Mouse (Mus musculus) MEL (cell line): ENCODE measurements around the gene Epb41l2. TPM values are rescaled to one million over a fixed set of nuclear protein-coding genes. Genes with fewer than 3 reads are reported as not detected.

Experiments used
- DNase-seq: peaks from one replicate; pipeline ENCODE4 v3.0.0; 2011; ENCODE audit warnings: low read depth, low spot score
- H3K27ac ChIP-seq: 2 replicates; pipeline ENCODE4 v1.5.1; 2012; ENCODE audit warnings: low read depth, mild to moderate bottlenecking, control low read depth, low read length, moderate library complexity; ENCODE audit not compliant: control insufficient read depth
- H3K27me3 ChIP-seq, 2 experiments: fragments of 150-350 bp in 1 of 2; sonication (generic) in 1 of 2; 2 replicates each; pipeline ENCODE4 v1.6.1; 2012; ENCODE audit warnings: low read length in 2 of 2, mild to moderate bottlenecking in 2 of 2, improper control_type of control experiment in 1 of 2, moderate library complexity in 1 of 2; ENCODE audit not compliant: insufficient read depth in 2 of 2, control insufficient read depth in 1 of 2
- H3K36me3 ChIP-seq, 2 experiments: 2 replicates each; pipeline ENCODE4 v1.6.1; 2012 to 2014; ENCODE audit warnings: low read length in 2 of 2, improper control_type of control experiment in 1 of 2, inconsistent platforms in 1 of 2, mild to moderate bottlenecking in 1 of 2; ENCODE audit not compliant: insufficient read depth in 2 of 2, control insufficient read depth in 1 of 2
- H3K4me1 ChIP-seq, 2 experiments: fragments of 150-350 bp in 1 of 2; sonication (generic) in 1 of 2; 2 replicates each; pipeline ENCODE4 v1.6.1; 2012; ENCODE audit warnings: low read length in 2 of 2, improper control_type of control experiment in 1 of 2, mild to moderate bottlenecking in 1 of 2; ENCODE audit not compliant: insufficient read depth in 2 of 2, control insufficient read depth in 1 of 2
- H3K4me3 ChIP-seq, 2 experiments: fragments of 150-350 bp in 1 of 2; sonication (generic) in 1 of 2; 2 replicates each; pipeline ENCODE4 v1.5.1; 2012; ENCODE audit warnings: low read depth in 2 of 2, low read length in 2 of 2, mild to moderate bottlenecking in 2 of 2, moderate library complexity in 2 of 2, control low read depth in 1 of 2, improper control_type of control experiment in 1 of 2; ENCODE audit not compliant: control insufficient read depth in 1 of 2, insufficient read depth in 1 of 2
- H3K79me2 ChIP-seq: 2 replicates; pipeline ENCODE4 v1.6.1; 2012; ENCODE audit warnings: mild to moderate bottlenecking, low read length, moderate library complexity; ENCODE audit not compliant: control insufficient read depth, poor library complexity, insufficient read depth
- H3K9ac ChIP-seq: 2 replicates; pipeline ENCODE4 v1.6.1; 2012; ENCODE audit warnings: low read depth, mild to moderate bottlenecking, control low read depth, low read length, moderate library complexity; ENCODE audit not compliant: control insufficient read depth, poor library complexity, severe bottlenecking
- H3K9me3 ChIP-seq: fragments of 150-350 bp; sonication (generic); replicated peaks from 2 replicates; pipeline ENCODE4 v1.6.1; 2012; ENCODE audit warnings: mild to moderate bottlenecking, low read length, improper control_type of control experiment, moderate library complexity; ENCODE audit not compliant: insufficient read depth
- BHLHE40 ChIP-seq: IDR thresholded peaks from 2 replicates; pipeline ENCODE4 v1.6.1; 2012; ENCODE audit warnings: low read depth, mild to moderate bottlenecking, inconsistent platforms, low read length, improper control_type of control experiment, borderline replicate concordance
- CHD1 ChIP-seq: IDR thresholded peaks from 2 replicates; pipeline ENCODE4 v1.6.1; 2012; ENCODE audit warnings: low read depth, mild to moderate bottlenecking, inconsistent platforms, low read length, improper control_type of control experiment
- CHD2 ChIP-seq: IDR thresholded peaks from 2 replicates; pipeline ENCODE4 v1.6.1; 2011; ENCODE audit warnings: low read length, improper control_type of control experiment
- E2F4 ChIP-seq: IDR thresholded peaks from 2 replicates; pipeline ENCODE4 v1.6.1; 2011; ENCODE audit warnings: low read depth, low read length, improper control_type of control experiment, borderline replicate concordance
- EP300 ChIP-seq, 2 experiments: IDR thresholded peaks; 2 replicates each; pipeline ENCODE4 v1.6.1; 2011; ENCODE audit warnings: improper control_type of control experiment in 2 of 2, low read length in 2 of 2, low read depth in 1 of 2, mild to moderate bottlenecking in 1 of 2
- ETS1 ChIP-seq: IDR thresholded peaks from 2 replicates; pipeline ENCODE4 v1.6.1; 2012; ENCODE audit warnings: low read depth, mild to moderate bottlenecking, inconsistent platforms, low read length, improper control_type of control experiment, moderate library complexity
- GABPA ChIP-seq: IDR thresholded peaks from 2 replicates; pipeline ENCODE4 v1.6.1; 2012; ENCODE audit warnings: low read depth, mild to moderate bottlenecking, inconsistent platforms, low read length, improper control_type of control experiment, moderate library complexity
- HCFC1 ChIP-seq: IDR thresholded peaks from 2 replicates; pipeline ENCODE4 v1.6.1; 2012; ENCODE audit warnings: low read depth, mild to moderate bottlenecking, inconsistent platforms, low read length, improper control_type of control experiment, moderate library complexity
- KAT2A ChIP-seq: conservative IDR thresholded peaks from 2 replicates; pipeline ENCODE4 v1.6.1; 2012; ENCODE audit warnings: low read depth, low read length, improper control_type of control experiment, inconsistent platforms
- MEF2A ChIP-seq: IDR thresholded peaks from 2 replicates; pipeline ENCODE4 v1.6.1; 2014; ENCODE audit warnings: low read depth, mild to moderate bottlenecking, inconsistent platforms, low read length, improper control_type of control experiment; ENCODE audit not compliant: poor library complexity, insufficient replicate concordance, severe bottlenecking; ENCODE audit errors: extremely low read depth
- POLR2A ChIP-seq, 2 experiments: IDR thresholded peaks; 2 replicates each; pipeline ENCODE4 v1.6.1; 2011 to 2012; ENCODE audit warnings: low read length in 2 of 2, mild to moderate bottlenecking in 2 of 2, control low read depth in 1 of 2, improper control_type of control experiment in 1 of 2, low read depth in 1 of 2, moderate library complexity in 1 of 2; ENCODE audit not compliant: control insufficient read depth in 1 of 2, insufficient read depth in 1 of 2, poor library complexity in 1 of 2
- POLR2AphosphoS5 ChIP-seq: IDR thresholded peaks from 2 replicates; pipeline ENCODE4 v1.6.1; 2012; ENCODE audit warnings: low read depth, borderline replicate concordance, mild to moderate bottlenecking, inconsistent platforms, low read length, moderate library complexity, mixed read lengths
- RAD21 ChIP-seq: IDR thresholded peaks from 2 replicates; pipeline ENCODE4 v1.6.1; 2011; ENCODE audit warnings: mild to moderate bottlenecking, low read depth, low read length, improper control_type of control experiment
- RCOR1 ChIP-seq: IDR thresholded peaks from 2 replicates; pipeline ENCODE4 v1.6.1; 2012; ENCODE audit warnings: low read depth, mild to moderate bottlenecking, inconsistent platforms, low read length, improper control_type of control experiment
- TBP ChIP-seq: IDR thresholded peaks from 2 replicates; pipeline ENCODE4 v1.8.0; 2011; ENCODE audit warnings: low read depth, low read length, improper control_type of control experiment
- USF1 ChIP-seq: IDR thresholded peaks from 2 replicates; pipeline ENCODE4 v1.6.1; 2014; ENCODE audit warnings: low read depth, mild to moderate bottlenecking, inconsistent platforms, low read length, improper control_type of control experiment, moderate library complexity
- USF2 ChIP-seq, 2 experiments: IDR thresholded peaks; 2 replicates each; pipeline ENCODE4 v1.6.1; 2011 to 2012; ENCODE audit warnings: improper control_type of control experiment in 2 of 2, low read length in 2 of 2, borderline replicate concordance in 1 of 2, inconsistent platforms in 1 of 2, low read depth in 1 of 2, mild to moderate bottlenecking in 1 of 2; ENCODE audit not compliant: insufficient read depth in 1 of 2
- ZKSCAN1 ChIP-seq: IDR thresholded peaks from 2 replicates; pipeline ENCODE4 v1.6.1; 2012; ENCODE audit warnings: low read depth, mild to moderate bottlenecking, inconsistent platforms, low read length, improper control_type of control experiment, moderate library complexity
- ZNF384 ChIP-seq: IDR thresholded peaks from 2 replicates; pipeline ENCODE4 v1.6.1; 2012; ENCODE audit warnings: low read depth, mild to moderate bottlenecking, inconsistent platforms, low read length, improper control_type of control experiment
- polyA plus RNA-seq, 2 experiments: library from polyadenylated mRNA; stranded (reverse) in 1 of 2; unstranded in 1 of 2; fragments of >175 nt in 1 of 2; fragments of >200 nt in 1 of 2; gene quantifications; 2 replicates each; pipeline versions ENCODE4 v1.2.1 to v1.2.4; 2012; ENCODE audit warnings: low replicate concordance in 2 of 2, low read depth in 1 of 2; ENCODE audit not compliant: insufficient read length in 2 of 2, insufficient read depth in 1 of 2, missing spikeins in 1 of 2
- total RNA-seq: library from RNA; depleted of rRNA; stranded (reverse); fragments of 300-350 nt; gene quantifications from 2 replicates; pipeline ENCODE4 v1.2.3, GENCODE M21; 2012

The Epb41l2 gene
- total and polyA plus RNA-seq, 3 experiments, result 4.7 to 23.7 TPM; not detected in 1

DNA sequence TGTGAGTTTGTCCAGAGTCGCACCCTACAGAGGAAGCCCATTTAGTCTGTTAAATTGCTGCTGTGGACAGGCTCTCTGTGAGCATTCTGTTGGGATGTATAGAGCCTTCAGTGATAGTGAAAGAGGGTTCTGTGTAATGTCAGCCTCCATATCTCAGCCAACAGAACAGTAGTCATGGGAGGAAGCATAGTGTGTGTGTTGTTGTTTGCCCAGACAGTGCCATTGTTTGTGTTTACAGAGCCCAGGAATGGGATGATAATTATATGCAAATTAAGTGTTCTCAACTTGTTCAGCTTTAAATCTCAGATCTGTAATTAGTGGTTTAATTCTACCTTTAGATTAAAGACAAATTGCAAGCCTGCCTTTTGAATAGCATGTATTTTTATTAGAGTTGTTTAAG lies 102.2 kb downstream of the Epb41l2 start:
- no peak for DNase-seq
- H3K9ac ChIP-seq, result no peak overlapping the region
- no peak overlapping the region for H3K27ac ChIP-seq
- no peaks in the 10 kb centered on the region for H3K9me3 ChIP-seq
- no peaks in the 10 kb centered on the region for H3K4me1 ChIP-seq
- H3K79me2 ChIP-seq, result no peaks in the 10 kb centered on the region
- H3K4me3 ChIP-seq, result no peak overlapping the region
- H3K27me3 ChIP-seq, result no peaks in the 10 kb centered on the region
- TF ChIP-seq TBP (no peak), ZKSCAN1 (no peak), CHD1 (no peak), USF2 (IDR thresholded peaks at IDR 0.05; ENCODE audit: borderline replicate concordance in 1 of 2, insufficient read depth in 1 of 2, low read depth in 1 of 2, low read length in 2 of 2) (no peak), RCOR1 (no peak), MEF2A (no peak), ZNF384 (no peak), HCFC1 (no peak), USF1 (no peak), GABPA (no peak), BHLHE40 (no peak), POLR2A (IDR thresholded peaks at IDR 0.05; ENCODE audit: control insufficient read depth in 1 of 2, insufficient read depth in 1 of 2, low read depth in 1 of 2, low read length in 2 of 2, poor library complexity in 1 of 2) (no peak), CHD2 (no peak)
- TF ChIP-seq, all 39 proteins: peak for 0
- H3K36me3 ChIP-seq, result no peaks in the 10 kb centered on the region

DNA sequence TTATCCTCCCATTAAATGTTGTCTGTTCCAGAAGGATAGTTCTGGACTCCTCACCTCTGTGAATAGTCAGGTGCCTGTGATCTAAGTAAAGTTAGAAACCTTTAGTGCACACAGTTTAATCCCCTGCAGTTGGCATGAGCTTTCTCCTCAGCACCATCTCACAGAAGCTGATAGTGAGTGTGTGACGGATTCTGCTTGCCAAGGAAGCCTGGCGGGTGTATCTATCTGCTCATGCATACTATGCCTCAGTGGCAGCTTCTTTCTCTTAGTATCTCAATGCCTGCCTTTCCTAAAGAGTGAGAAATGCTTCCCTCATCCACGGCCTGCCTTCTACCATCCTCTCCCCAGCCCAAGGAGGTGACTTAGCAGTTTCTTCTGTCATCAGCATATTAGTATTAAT lies 103.1 kb downstream of the Epb41l2 start:
- TF ChIP-seq KAT2A (no peak), POLR2AphosphoS5 (no peak), E2F4 (no peak), ETS1 (no peak), RAD21 (no peak), EP300 (IDR thresholded peaks at IDR 0.05; ENCODE audit: low read depth in 1 of 2, low read length in 2 of 2) (no peak), CHD2 (no peak)
- no peaks in the 10 kb centered on the region for H3K27me3 ChIP-seq
- H3K9ac ChIP-seq, result no peak overlapping the region
- H3K9me3 ChIP-seq, result no peaks in the 10 kb centered on the region
- H3K4me1 ChIP-seq, result no peaks in the 10 kb centered on the region
- DNase-seq, result no peak
- H3K4me3 ChIP-seq, result no peak overlapping the region
- no peak overlapping the region for H3K27ac ChIP-seq
- H3K36me3 ChIP-seq, result no peaks in the 10 kb centered on the region
- no peaks in the 10 kb centered on the region for H3K79me2 ChIP-seq
